Mouse (Mus musculus) forebrain, embryonic 16.5 days (tissue): ENCODE data around the gene Dnajc19. TPM values are rescaled to one million over a fixed set of nuclear protein-coding genes. Genes with fewer than 3 reads are reported as not detected.

ENCODE experiments used
- ATAC-seq: fragments of 200-750 bp; cut with Nextera tagmentation; 2 replicates; pipeline ENCODE4 v1.8.0; 2017; ENCODE audit warnings: mild to moderate bottlenecking, moderate library complexity
- H3K27ac ChIP-seq: fragments of 300-500 bp; sonication (generic); 2 replicates; pipeline ENCODE4 v1.5.1; 2014; ENCODE audit warnings: low read length, control low read depth
- H3K27me3 ChIP-seq: fragments of 300-500 bp; sonication (generic); replicated peaks from 2 replicates; pipeline ENCODE4 v1.6.1; 2014; ENCODE audit warnings: low read length; ENCODE audit not compliant: control insufficient read depth, insufficient read depth
- H3K36me3 ChIP-seq: fragments of 300-500 bp; sonication (generic); 2 replicates; pipeline ENCODE4 v1.6.1; 2014; ENCODE audit not compliant: control insufficient read depth, insufficient read depth
- H3K4me1 ChIP-seq: fragments of 300-500 bp; sonication (generic); replicated peaks from 2 replicates; pipeline ENCODE4 v1.6.1; 2014; ENCODE audit warnings: low read length; ENCODE audit not compliant: control insufficient read depth, insufficient read depth
- H3K4me2 ChIP-seq: fragments of 300-500 bp; sonication (generic); 2 replicates; pipeline ENCODE4 v1.6.1; 2014; ENCODE audit warnings: mild to moderate bottlenecking, low read length, control low read depth
- H3K4me3 ChIP-seq: fragments of 300-500 bp; sonication (generic); replicated peaks from 2 replicates; pipeline ENCODE4 v1.5.1; 2014; ENCODE audit warnings: mild to moderate bottlenecking, low read length, control low read depth
- H3K9ac ChIP-seq: fragments of 300-500 bp; sonication (generic); replicated peaks from 2 replicates; pipeline ENCODE4 v1.6.1; 2014; ENCODE audit warnings: low read depth, low read length, control low read depth
- H3K9me3 ChIP-seq: fragments of 300-500 bp; sonication (generic); 2 replicates; pipeline ENCODE4 v1.6.1; 2016; ENCODE audit warnings: low read length; ENCODE audit not compliant: control insufficient read depth
- WGBS: fragments of 180-500 bp; shearing (Covaris S2); extraction: QIAGEN DNeasy Blood & Tissue Kit; methylation state at CpG from one replicate; pipeline ENCODE4 v1.1.7; 2014; 5-methylcytosine and 5-hydroxymethylcytosine counted together
- polyA plus RNA-seq: library from polyadenylated mRNA; unstranded; fragments of >200 nt; fragmentation: Nextera tagmentation; extraction: Ambion mirVana; gene quantifications from 2 replicates; pipeline ENCODE4 v1.2.1, GENCODE M21; 2015

The Dnajc19 gene
- polyA plus RNA-seq, result 102 and 113 TPM in 2 replicates

- Histone ChIP-seq H3K36me3 (peaks cover 7% of the 10 kb centered on the region), H3K4me2 (peak within 1 kb of the TSS; percentile 80), H3K27me3 (no peaks in the 10 kb centered on the region), H3K9ac (peak within 1 kb of the TSS; percentile 83), H3K27ac (peak within 1 kb of the TSS; percentile 78), H3K4me1 (peaks cover 15% of the 10 kb centered on the region), H3K4me3 (peak within 1 kb of the TSS; percentile 74), H3K9me3 (no peaks in the 10 kb centered on the region)
- ATAC-seq, result peak; percentile 95
- under 1% methylated on average over 50 of the region's 50 CpGs for WGBS
These were observed at the start of gene Dnajc19 for GRCm38 (mm10) chr3:34080900-34081662. Gene Dnajc19, minus strand, starts transcription at chr3:34081321.

- H3K4me3 ChIP-seq, result no peak overlapping the region
- ATAC-seq, result no peak
- H3K9me3 ChIP-seq, result no peaks in the 10 kb centered on the region
These were observed 48.8 kb upstream of the Dnajc19 start for GRCm38 (mm10) chr3:34129957-34130356.

GRCm38 (mm10) chr3:34121311-34121710 lies 40.2 kb upstream of the Dnajc19 start:
- H3K9me3 ChIP-seq, result no peaks in the 10 kb centered on the region
- H3K4me3 ChIP-seq, result no peak overlapping the region
- no peak overlapping the region for H3K4me2 ChIP-seq
- H3K9ac ChIP-seq, result no peak overlapping the region
- H3K27me3 ChIP-seq, result no peaks in the 10 kb centered on the region
- no peak for ATAC-seq
- no peak overlapping the region for H3K27ac ChIP-seq
- 90% methylated on average over 5 of the region's 5 CpGs for WGBS
- H3K4me1 ChIP-seq, result no peaks in the 10 kb centered on the region
- H3K36me3 ChIP-seq, result no peaks in the 10 kb centered on the region

More at GRCm38 (mm10) chr3:34129957-34130356, 48.8 kb upstream of the Dnajc19 start:
- Histone ChIP-seq H3K27ac (no peak overlapping the region), H3K9ac (no peak overlapping the region), H3K36me3 (no peaks in the 10 kb centered on the region), H3K27me3 (no peaks in the 10 kb centered on the region), H3K4me2 (no peak overlapping the region), H3K4me1 (no peaks in the 10 kb centered on the region)
- 86% methylated on average over 6 of the region's 6 CpGs for WGBS

- no peak overlapping the region for H3K27ac ChIP-seq
- H3K36me3 ChIP-seq, result no peaks in the 10 kb centered on the region
- no peak overlapping the region for H3K9ac ChIP-seq
- H3K27me3 ChIP-seq, result no peaks in the 10 kb centered on the region
- WGBS, result 94% methylated on average over 3 of the region's 3 CpGs
- peaks cover 2% of the 10 kb centered on the region for H3K4me1 ChIP-seq
- no peaks in the 10 kb centered on the region for H3K9me3 ChIP-seq
- ATAC-seq, result no peak
- no peak overlapping the region for H3K4me2 ChIP-seq
- H3K4me3 ChIP-seq, result no peak overlapping the region
These were observed 39.7 kb upstream of the Dnajc19 start for GRCm38 (mm10) chr3:34120791-34121190.

GRCm38 (mm10) chr3:34119869-34120268 lies 38.7 kb upstream of the Dnajc19 start:
- Histone ChIP-seq H3K4me1 (peaks cover 3% of the 10 kb centered on the region), H3K9me3 (no peaks in the 10 kb centered on the region), H3K4me2 (no peak overlapping the region), H3K9ac (no peak overlapping the region), H3K4me3 (no peak overlapping the region), H3K36me3 (no peaks in the 10 kb centered on the region), H3K27ac (no peak overlapping the region), H3K27me3 (no peaks in the 10 kb centered on the region)
- 74% methylated on average over 4 of the region's 4 CpGs for WGBS
- ATAC-seq, result no peak

GRCm38 (mm10) chr3:34115806-34116205 lies 34.7 kb upstream of the Dnajc19 start:
- Histone ChIP-seq H3K4me1 (peaks cover 3% of the 10 kb centered on the region), H3K9ac (no peak overlapping the region), H3K36me3 (no peaks in the 10 kb centered on the region), H3K4me2 (no peak overlapping the region; the same call in 1 of the 2 replicates), H3K9me3 (no peaks in the 10 kb centered on the region), H3K27me3 (no peaks in the 10 kb centered on the region), H3K4me3 (no peak overlapping the region), H3K27ac (no peak overlapping the region; the same call in 1 of the 2 replicates)
- 0 out of 2 replicates have a peak, but pooled peaks have one; percentile 28 for ATAC-seq
- 17% methylated on average over 6 of the region's 6 CpGs for WGBS

GRCm38 (mm10) chr3:34111941-34112685 lies 31.0 kb upstream of the Dnajc19 start:
- Histone ChIP-seq H3K9me3 (no peaks in the 10 kb centered on the region), H3K4me2 (no peak overlapping the region), H3K36me3 (no peaks in the 10 kb centered on the region), H3K27ac (no peak overlapping the region), H3K4me3 (no peak overlapping the region), H3K9ac (no peak overlapping the region), H3K4me1 (peaks cover 4% of the 10 kb centered on the region), H3K27me3 (no peaks in the 10 kb centered on the region)
- WGBS, result 78% methylated on average over 11 of the region's 11 CpGs
- no peak for ATAC-seq

- WGBS, result 70% methylated on average over 3 of the region's 3 CpGs
- Histone ChIP-seq H3K36me3 (no peaks in the 10 kb centered on the region), H3K4me3 (no peak overlapping the region), H3K4me1 (peaks cover 7% of the 10 kb centered on the region), H3K4me2 (peak overlapping the region; percentile 23), H3K27ac (no peak overlapping the region), H3K9me3 (no peaks in the 10 kb centered on the region), H3K27me3 (no peaks in the 10 kb centered on the region), H3K9ac (no peak overlapping the region)
- ATAC-seq, result no peak
These were observed 26.5 kb upstream of the Dnajc19 start for GRCm38 (mm10) chr3:34107631-34108030.

- Histone ChIP-seq H3K4me3 (peak overlapping the region; percentile 24), H3K27me3 (no peaks in the 10 kb centered on the region), H3K9me3 (no peaks in the 10 kb centered on the region), H3K27ac (no peak overlapping the region), H3K4me2 (peak overlapping the region; percentile 42), H3K9ac (0 out of 2 replicates have a peak overlapping the region, but pooled peaks have one; percentile 25), H3K4me1 (peaks cover 7% of the 10 kb centered on the region), H3K36me3 (no peaks in the 10 kb centered on the region)
- no peak for ATAC-seq
- 27% methylated on average over 9 of the region's 9 CpGs for WGBS
These were observed 25.3 kb upstream of the Dnajc19 start for GRCm38 (mm10) chr3:34106421-34106820.
